In the genomic region with DNA sequence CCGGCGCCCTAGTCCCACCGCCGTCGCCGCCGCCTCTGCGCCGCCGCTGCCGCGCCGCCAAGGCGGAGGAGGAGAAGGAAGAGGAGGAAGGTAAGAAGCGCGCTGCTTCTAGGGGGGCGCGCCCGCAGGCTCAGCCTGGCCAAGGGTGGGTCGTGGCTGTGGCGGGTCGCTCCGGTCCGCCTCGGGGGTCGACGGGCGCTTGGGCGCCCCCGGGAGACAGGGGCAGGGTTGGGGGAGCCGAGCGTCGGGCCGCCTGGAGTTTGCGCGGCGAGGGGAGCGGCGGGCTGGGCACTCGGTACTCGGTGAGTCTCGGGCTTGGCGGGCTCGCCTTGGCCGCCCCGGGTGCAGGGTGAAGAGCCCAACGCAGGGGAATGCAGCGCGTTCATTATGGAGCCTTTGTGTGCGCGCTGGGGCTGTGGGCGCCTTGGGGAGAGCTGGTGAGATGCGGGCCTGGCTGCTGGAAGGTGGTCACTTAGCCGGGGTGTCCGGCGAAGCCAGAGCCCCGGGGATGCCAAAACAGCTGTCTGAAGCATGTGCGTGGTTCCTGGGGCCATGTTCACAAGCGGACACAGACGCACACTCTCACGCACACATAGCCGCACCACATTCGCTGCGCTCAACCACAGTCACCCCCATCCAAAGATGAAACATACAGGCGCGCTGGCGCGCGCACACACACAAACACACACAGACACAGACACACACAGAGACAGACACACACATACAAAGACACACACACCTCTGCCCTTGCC, we compare ENCODE assay signal across 9 mouse cellular contexts.
DNase-seq lines count a peak whose midpoint lies in the region; ATAC-seq lines count a peak whose summit lies in the region.
"Had no signal": no experiment of that assay in that cellular context is flagged by ENCODE, and none has a peak within 500 bp of the region (broad histone marks: within the 10 kb centered on the region; RNA-seq: fewer than 3 reads in every experiment).

No protein-coding gene starts in this region.

- no peaks in the 10 kb centered on the region for H3K9me3 ChIP-seq in lung, embryonic 16.5 days (ENCODE audit: control insufficient read depth, low read length)
- no peaks in the 10 kb centered on the region for H3K9me3 ChIP-seq in forebrain, embryonic 10.5 days
- no peaks in the 10 kb centered on the region for H3K9me3 ChIP-seq in midbrain, embryonic 16.5 days (replicated peaks; ENCODE audit: control insufficient read depth, low read length, poor library complexity, severe bottlenecking)

- peaks cover 42% of the 10 kb centered on the region for H3K27me3 ChIP-seq in lung, embryonic 16.5 days (ENCODE audit: control insufficient read depth, insufficient read depth, low read depth, low read length)
- peaks cover 100% of the 10 kb centered on the region for H3K27me3 ChIP-seq in forebrain, embryonic 10.5 days (ENCODE audit: poor library complexity, severe bottlenecking)
- peaks cover 18% of the 10 kb centered on the region for H3K27me3 ChIP-seq in midbrain, embryonic 16.5 days (ENCODE audit: control insufficient read depth, insufficient read depth, low read depth, low read length)

- DNase-seq in lung, postnatal 25 days (ENCODE audit: low spot score) = no peak
- peak; percentile 16 for DNase-seq in forebrain, embryonic 10.5 days (ENCODE audit: extremely low spot score, low spot score)
- peak; percentile 2 for DNase-seq in layer of hippocampus, adult 9-11 months
- DNase-seq in adrenal gland, postnatal 25 days = no peak
- DNase-seq in thymus, postnatal 14 days = no peak
- DNase-seq in urinary bladder, adult 18-20 months (ENCODE audit: low spot score in 2 of 2) = no peak

- no peaks in the 10 kb centered on the region for H3K36me3 ChIP-seq in lung, embryonic 16.5 days (ENCODE audit: control insufficient read depth, insufficient read depth, low read length)
- no peaks in the 10 kb centered on the region for H3K36me3 ChIP-seq in forebrain, embryonic 10.5 days (replicated peaks)
- H3K36me3 ChIP-seq in midbrain, embryonic 16.5 days (ENCODE audit: control insufficient read depth, insufficient read depth, low read length) = no peaks in the 10 kb centered on the region

- peak; percentile 50 for ATAC-seq in lung, embryonic 16.5 days (ENCODE audit: low read depth)
- peak; percentile 65 for ATAC-seq in midbrain, embryonic 16.5 days

- no peak overlapping the region for H3K27ac ChIP-seq in lung, embryonic 16.5 days (ENCODE audit: low read length)
- H3K27ac ChIP-seq in forebrain, embryonic 10.5 days = peak overlapping the region; percentile 56; the same call in 1 of the 2 replicates
- H3K27ac ChIP-seq in midbrain, embryonic 16.5 days (ENCODE audit: low read length) = peak overlapping the region; percentile 79
- H3K27ac ChIP-seq: macrophage had no signal

- H3K4me3 ChIP-seq in lung, embryonic 16.5 days (ENCODE audit: low read length) = peak overlapping the region; percentile 57
- H3K4me3 ChIP-seq in forebrain, embryonic 10.5 days = peak overlapping the region; percentile 61
- H3K4me3 ChIP-seq in midbrain, embryonic 16.5 days (ENCODE audit: low read depth, low read length) = peak overlapping the region; percentile 60

- H3K4me2 ChIP-seq in lung, embryonic 16.5 days (ENCODE audit: low read depth, low read length) = peak overlapping the region; percentile 87
- peak overlapping the region; percentile 55 for H3K4me2 ChIP-seq in midbrain, embryonic 16.5 days (ENCODE audit: low read length)

- no peaks in the 10 kb centered on the region for H3K4me1 ChIP-seq in lung, embryonic 16.5 days (replicated peaks; ENCODE audit: control insufficient read depth, insufficient read depth, low read length)
- H3K4me1 ChIP-seq in forebrain, embryonic 10.5 days = peaks cover 15% of the 10 kb centered on the region; the same call in 1 of the 2 replicates
- H3K4me1 ChIP-seq in midbrain, embryonic 16.5 days (ENCODE audit: control insufficient read depth, insufficient read depth, low read length) = no peaks in the 10 kb centered on the region

- 19% methylated on average over 43 of the region's 69 CpGs for WGBS in lung, embryonic 16.5 days
- 16% methylated on average over 55 of the region's 69 CpGs for WGBS in forebrain, embryonic 10.5 days
- WGBS in midbrain, embryonic 16.5 days = 16% methylated on average over 32 of the region's 69 CpGs

- peak overlapping the region; percentile 59 for H3K9ac ChIP-seq in lung, embryonic 16.5 days (ENCODE audit: low read length)
- H3K9ac ChIP-seq in midbrain, embryonic 16.5 days (ENCODE audit: low read depth, low read length) = peak overlapping the region; percentile 75

Comparison
In these comparisons a context has a peak if more than half of its experiments do, and no peak if none do; other contexts are left out.
1. DNase-seq: peak in forebrain, embryonic 10.5 days (single experiment) and layer of hippocampus, adult 9-11 months (single experiment); none in lung, postnatal 25 days (single experiment), adrenal gland, postnatal 25 days (single experiment), thymus, postnatal 14 days (single experiment) and urinary bladder, adult 18-20 months (0 of 2).
2. Peak in every context shown above with its lines, with median percentiles within 50 percentile points of each other: H3K4me3 ChIP-seq.